Mouse (Mus musculus) CH12.LX (cell line): ENCODE measurements at regions not wholly inside any gene's neighbourhood (a gene's known extent, or its start where the extent isn't known, plus 50 kb on each side); places are given as distances from the start of the nearest gene placed in this dataset.

Experiments
- DNase-seq: peaks from one replicate; pipeline ENCODE4 v3.0.0-alpha.2; 2013; ENCODE audit errors: extremely low read depth
- H3K27ac ChIP-seq: 2 replicates; pipeline ENCODE4 v1.5.1; 2012; ENCODE audit warnings: low read depth, mild to moderate bottlenecking, control low read depth, moderate library complexity; ENCODE audit not compliant: insufficient read depth
- H3K27me3 ChIP-seq: replicated peaks from 2 replicates; pipeline ENCODE3; 2012; ENCODE audit warnings: inconsistent platforms
- H3K36me3 ChIP-seq, 2 experiments: replicated peaks in 1 of 2; 2 replicates each; pipeline versions ENCODE3 to v1.6.1; 2012; ENCODE audit warnings: inconsistent platforms in 1 of 2, low read length in 1 of 2, mild to moderate bottlenecking in 1 of 2, mixed read lengths in 1 of 2, moderate library complexity in 1 of 2; ENCODE audit not compliant: control insufficient read depth in 1 of 2, insufficient read depth in 1 of 2
- H3K4me1 ChIP-seq, 2 experiments: 2 replicates each; pipeline ENCODE4 v1.6.1; 2012; ENCODE audit warnings: inconsistent platforms in 1 of 2, moderate library complexity in 1 of 2; ENCODE audit not compliant: insufficient read depth in 2 of 2, control insufficient read depth in 1 of 2
- H3K4me2 ChIP-seq: 2 replicates; pipeline ENCODE4 v1.6.1; 2012; ENCODE audit warnings: low read depth, mild to moderate bottlenecking, control low read depth; ENCODE audit not compliant: poor library complexity, insufficient read depth, severe bottlenecking
- H3K4me3 ChIP-seq, 3 experiments: fragments of 150-350 bp in 1 of 3; sonication (generic) in 1 of 3; replicated peaks in 1 of 3; 2 replicates each; pipeline versions ENCODE3 to v1.5.1; 2011 to 2012; ENCODE audit warnings: low read depth in 2 of 3, low read length in 2 of 3, mild to moderate bottlenecking in 2 of 3, moderate library complexity in 2 of 3, control low read depth in 1 of 3, improper control_type of control experiment in 1 of 3, inconsistent platforms in 1 of 3, mixed read lengths in 1 of 3; ENCODE audit not compliant: poor library complexity in 1 of 3
- H3K79me2 ChIP-seq: replicated peaks from 2 replicates; pipeline ENCODE4 v1.6.1; 2012; ENCODE audit warnings: mild to moderate bottlenecking, moderate library complexity; ENCODE audit not compliant: control insufficient read depth, poor library complexity, insufficient read depth, severe bottlenecking; ENCODE audit errors: extremely low read depth
- H3K9ac ChIP-seq: 2 replicates; pipeline ENCODE4 v1.6.1; 2012; ENCODE audit warnings: low read depth, mild to moderate bottlenecking, control low read depth, moderate library complexity; ENCODE audit not compliant: insufficient read depth
- H3K9me3 ChIP-seq: replicated peaks from 2 replicates; pipeline ENCODE3; 2012; ENCODE audit warnings: low read length, inconsistent platforms, mixed read lengths
- CHD1 ChIP-seq: IDR thresholded peaks from 2 replicates; pipeline ENCODE4 v1.6.1; 2012; ENCODE audit warnings: low read depth, low read length, improper control_type of control experiment, inconsistent platforms
- CTCF ChIP-seq, 2 experiments: IDR thresholded peaks in 1 of 2; conservative IDR thresholded peaks in 1 of 2; 2 replicates each; pipeline ENCODE4 v1.5.1; 2011 to 2012; ENCODE audit warnings: low read depth in 2 of 2, low read length in 2 of 2, improper control_type of control experiment in 1 of 2, inconsistent platforms in 1 of 2, mild to moderate bottlenecking in 1 of 2, moderate library complexity in 1 of 2
- ELF1 ChIP-seq: IDR thresholded peaks from 2 replicates; pipeline ENCODE4 v1.6.1; 2014; ENCODE audit warnings: low read depth, mild to moderate bottlenecking, inconsistent platforms, low read length, improper control_type of control experiment
- EP300 ChIP-seq: IDR thresholded peaks from 2 replicates; pipeline ENCODE4 v1.6.1; 2011; ENCODE audit warnings: low read length, improper control_type of control experiment
- ETS1 ChIP-seq: conservative IDR thresholded peaks from 2 replicates; pipeline ENCODE4 v1.6.1; 2012; ENCODE audit warnings: low read depth, mild to moderate bottlenecking, inconsistent platforms, low read length, improper control_type of control experiment, moderate library complexity
- HCFC1 ChIP-seq: IDR thresholded peaks from 2 replicates; pipeline ENCODE4 v1.6.1; 2012; ENCODE audit warnings: low read depth, mild to moderate bottlenecking, inconsistent platforms, low read length, improper control_type of control experiment
- JUN ChIP-seq: IDR thresholded peaks from 2 replicates; pipeline ENCODE4 v1.6.1; 2011; ENCODE audit warnings: low read depth, mild to moderate bottlenecking, low read length, improper control_type of control experiment, moderate library complexity; ENCODE audit not compliant: insufficient read depth
- JUND ChIP-seq: conservative IDR thresholded peaks from 2 replicates; pipeline ENCODE4 v1.6.1; 2011; ENCODE audit warnings: low read depth, low read length, improper control_type of control experiment
- MAZ ChIP-seq: IDR thresholded peaks from 2 replicates; pipeline ENCODE4 v1.6.1; 2012; ENCODE audit warnings: low read depth, mild to moderate bottlenecking, inconsistent platforms, low read length, improper control_type of control experiment, moderate library complexity
- MEF2A ChIP-seq: IDR thresholded peaks from 2 replicates; pipeline ENCODE4 v1.6.1; 2014; ENCODE audit warnings: low read depth, mild to moderate bottlenecking, inconsistent platforms, low read length, improper control_type of control experiment, borderline replicate concordance
- PAX5 ChIP-seq: IDR thresholded peaks from 2 replicates; pipeline ENCODE4 v1.6.1; 2012; ENCODE audit warnings: low read length, inconsistent platforms, mixed read lengths
- POLR2A ChIP-seq: IDR thresholded peaks from 2 replicates; pipeline ENCODE4 v1.6.1; 2011; ENCODE audit warnings: low read depth, mild to moderate bottlenecking, improper control_type of control experiment, low read length
- POLR2AphosphoS2 ChIP-seq: IDR thresholded peaks from 2 replicates; pipeline ENCODE4 v1.6.1; 2011; ENCODE audit warnings: low read depth, low read length, improper control_type of control experiment
- RAD21 ChIP-seq: IDR thresholded peaks from 2 replicates; pipeline ENCODE4 v1.6.1; 2011; ENCODE audit warnings: low read depth, mild to moderate bottlenecking, low read length, improper control_type of control experiment, moderate library complexity
- RCOR1 ChIP-seq: conservative IDR thresholded peaks from 2 replicates; pipeline ENCODE4 v1.6.1; 2012; ENCODE audit warnings: low read depth, mild to moderate bottlenecking, inconsistent platforms, low read length, improper control_type of control experiment
- SMC3 ChIP-seq: IDR thresholded peaks from 2 replicates; pipeline ENCODE4 v1.6.1; 2011; ENCODE audit warnings: low read depth, low read length, improper control_type of control experiment
- TCF12 ChIP-seq: IDR thresholded peaks from 2 replicates; pipeline ENCODE4 v1.6.1; 2014; ENCODE audit warnings: low read depth, mild to moderate bottlenecking, inconsistent platforms, low read length, improper control_type of control experiment
- USF2 ChIP-seq: conservative IDR thresholded peaks from 2 replicates; pipeline ENCODE4 v1.6.1; 2011; ENCODE audit warnings: low read depth, low read length, improper control_type of control experiment
- ZC3H11A ChIP-seq: IDR thresholded peaks from 2 replicates; pipeline ENCODE4 v1.6.1; 2012; ENCODE audit warnings: low read depth, mild to moderate bottlenecking, inconsistent platforms, low read length, improper control_type of control experiment
- ZKSCAN1 ChIP-seq: IDR thresholded peaks from 2 replicates; pipeline ENCODE4 v1.6.1; 2012; ENCODE audit warnings: low read depth, inconsistent platforms, low read length, improper control_type of control experiment, borderline replicate concordance
- ZNF384 ChIP-seq: IDR thresholded peaks from 2 replicates; pipeline ENCODE4 v1.6.1; 2012; ENCODE audit warnings: low read depth, low read length, improper control_type of control experiment, inconsistent platforms
- dilution Hi-C: fragments of 300-500 bp; cut with MboI; formaldehyde crosslinking; loops from 2 replicates; pipeline ENCODE4 v1.14.3; 2020; ENCODE audit warnings: low sequenced_read_pairs; ENCODE audit not compliant: extremely low pct_unique_long_range_greater_than_20kb, extremely low pct_ligation_motif_present
- in situ Hi-C: fragments of 300-500 bp; cut with MboI; formaldehyde crosslinking; loops from 3 replicates; pipeline ENCODE4 v1.14.3; 2019; ENCODE audit warnings: low sequenced_read_pairs, low pct_ligation_motif_present, low pct_unique_long_range_greater_than_20kb, mixed read lengths

- TF ChIP-seq RCOR1: no peak
- TF ChIP-seq CTCF (conservative IDR thresholded peaks at IDR 0.05 in 1 of 2, IDR thresholded peaks at IDR 0.05 in 1 of 2; ENCODE audit: low read depth in 2 of 2, low read length in 2 of 2): no peak
- TF ChIP-seq POLR2A: no peak
- TF ChIP-seq RAD21: no peak
- no peak for TF ChIP-seq ELF1
- no peak for TF ChIP-seq MAZ
- no peak for TF ChIP-seq EP300
- TF ChIP-seq PAX5: no peak
- TF ChIP-seq ETS1: no peak
- no peak for TF ChIP-seq ZC3H11A
- no peak for TF ChIP-seq CHD1
- TF ChIP-seq ZKSCAN1: no peak
- TF ChIP-seq JUND: no peak
- no peak for TF ChIP-seq ZNF384
- TF ChIP-seq JUN: no peak
- TF ChIP-seq, all 38 proteins: peak for 0
- Histone ChIP-seq H3K36me3 (no peaks in the 10 kb centered on the region), H3K79me2 (no peaks in the 10 kb centered on the region), H3K27ac (no peak overlapping the region), H3K4me1 (peaks cover 2 to 27% of the 10 kb centered on the region in 2 experiments; a peak in 2 of 4 replicates), H3K9me3 (no peaks in the 10 kb centered on the region), H3K4me3 (no peak overlapping the region), H3K27me3 (no peaks in the 10 kb centered on the region), H3K4me2 (no peak overlapping the region), H3K9ac (no peak overlapping the region)
- dilution Hi-C loops: no loop called here
- in situ Hi-C loops: no loop called here
- no peak for DNase-seq
Measured at GRCm38 (mm10) chr17:83954291-83955057, 106.7 kb upstream of the Haao start.

GRCm38 (mm10) chr17:83953656-83954055, 105.9 kb upstream of the Haao start:
- dilution Hi-C loops (no loop called here), in situ Hi-C loops (no loop called here)
- H3K79me2 ChIP-seq: no peaks in the 10 kb centered on the region
- no peak overlapping the region for H3K4me3 ChIP-seq
- no peak for TF ChIP-seq ZC3H11A
- TF ChIP-seq USF2: no peak
- TF ChIP-seq ZNF384: no peak
- TF ChIP-seq HCFC1: no peak
- TF ChIP-seq TCF12: no peak
- TF ChIP-seq MEF2A: no peak
- TF ChIP-seq SMC3: no peak
- TF ChIP-seq POLR2AphosphoS2: no peak
- no peaks in the 10 kb centered on the region for H3K36me3 ChIP-seq
- no peak for DNase-seq
- no peak overlapping the region for H3K27ac ChIP-seq
- no peak overlapping the region for H3K9ac ChIP-seq
- H3K27me3 ChIP-seq: no peaks in the 10 kb centered on the region
- H3K9me3 ChIP-seq: no peaks in the 10 kb centered on the region
- H3K4me1 ChIP-seq: peaks cover 2 to 29% of the 10 kb centered on the region in 2 experiments; a peak in 2 of 4 replicates
- H3K4me2 ChIP-seq: no peak overlapping the region
